Comparison of ENCODE assay signal across 19 mouse cellular contexts in the genomic region with DNA sequence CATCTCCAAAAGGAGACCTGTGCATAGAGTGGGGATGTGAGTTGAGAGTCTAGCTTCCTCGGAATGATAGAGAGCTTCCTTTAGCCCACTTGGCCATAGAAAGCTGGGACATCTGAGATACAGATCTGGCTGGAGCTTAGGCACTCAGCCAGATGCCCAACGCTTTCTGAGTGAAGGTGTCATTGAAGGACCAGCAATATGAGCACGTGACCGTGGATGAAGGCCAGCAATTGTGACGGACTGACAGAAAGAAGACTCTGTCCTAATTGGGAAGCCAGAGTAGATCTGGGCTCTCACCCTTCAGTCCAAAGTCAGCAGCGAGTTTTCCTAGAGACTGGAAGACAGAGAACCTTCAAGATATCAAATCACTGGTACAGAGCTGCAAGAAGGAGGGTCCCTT. TPM values are rescaled to one million over a fixed set of nuclear protein-coding genes. Genes with fewer than 3 reads are reported as not detected.
DNase-seq lines count a peak whose midpoint lies in the region; ATAC-seq and TF ChIP-seq lines count a peak whose summit lies in the region.
"Had no signal": no experiment of that assay in that cellular context is flagged by ENCODE, and none has a peak within 500 bp of the region (broad histone marks: within the 10 kb centered on the region; RNA-seq: fewer than 3 reads in every experiment).

No protein-coding gene starts in this region.

- H3K36me3 ChIP-seq in heart, adult 2 months (ENCODE audit: control insufficient read depth, insufficient read depth, low read length): no peaks in the 10 kb centered on the region
- no peaks in the 10 kb centered on the region for H3K36me3 ChIP-seq in kidney, postnatal 0 days (ENCODE audit: insufficient read depth, low read length)
- H3K36me3 ChIP-seq: G1E; liver, embryonic 13.5 days had no signal

- DNase-seq in heart, adult 2 months: no peak
- DNase-seq in heart, postnatal 36 days: no peak
- no peak for DNase-seq in kidney, postnatal 0 days (ENCODE audit: low spot score)
- DNase-seq in kidney, adult 11 months: no peak
- peak; percentile 75 for DNase-seq in adrenal gland, adult 8-10 months
- DNase-seq in adrenal gland, postnatal 25 days: peak; percentile 57
- no peak for DNase-seq in thymus, postnatal 10 days (ENCODE audit: low spot score in 2 of 2)
- no peak for DNase-seq in left cerebral cortex, postnatal 36 days (ENCODE audit: low spot score in 2 of 2)
- DNase-seq: heart, postnatal 10 days; liver, embryonic 13.5 days; midbrain, embryonic 14.5 days; thymus, postnatal 36 days had no signal

- no peak overlapping the region for H3K4me2 ChIP-seq in kidney, postnatal 0 days (ENCODE audit: low read length)
- H3K4me2 ChIP-seq: liver, embryonic 13.5 days had no signal

- 49% methylated on average over 6 of the region's 6 CpGs for WGBS in heart, adult 2 months
- WGBS in kidney, postnatal 0 days: 84% methylated on average over 6 of the region's 6 CpGs

- H3K27me3 ChIP-seq in heart, adult 2 months (ENCODE audit: control insufficient read depth, insufficient read depth, low read length): no peaks in the 10 kb centered on the region
- H3K27me3 ChIP-seq in kidney, postnatal 0 days (ENCODE audit: insufficient read depth, low read length): no peaks in the 10 kb centered on the region

- no peaks in the 10 kb centered on the region for H3K79me2 ChIP-seq in heart, adult 2 months (replicated peaks; ENCODE audit: control insufficient read depth, insufficient read depth, low read length)

- H3K9me3 ChIP-seq in kidney, postnatal 0 days (replicated peaks; ENCODE audit: low read length): no peaks in the 10 kb centered on the region
- H3K9me3 ChIP-seq: G1E; liver, embryonic 13.5 days had no signal

- ATAC-seq in kidney, postnatal 0 days (replicated peaks; ENCODE audit: low FRiP score, low read depth): no peak

- intact Hi-C loops in heart, adult 2 months (cut with DNase I): no loop called here
- intact Hi-C loops in heart, postnatal 36 days (cut with DNase I): no loop called here
- intact Hi-C loops in left cerebral cortex, postnatal 36 days (cut with DNase I): loop anchor here (2.0 to 5.0 kb wide), 2 partner anchors 35 to 79 kb away; no protein-coding TSS in a partner anchor

- no peak for TF ChIP-seq EP300 in heart, adult 2 months (IDR thresholded peaks at IDR 0.05; ENCODE audit: insufficient read depth, low read depth, low read length)

- no peak overlapping the region for H3K9ac ChIP-seq in heart, adult 2 months (ENCODE audit: low read depth, low read length)
- no peak overlapping the region for H3K9ac ChIP-seq in kidney, postnatal 0 days (ENCODE audit: low read depth, low read length)
- H3K9ac ChIP-seq: liver, embryonic 13.5 days had no signal

- TF ChIP-seq POLR2A in heart, adult 2 months (IDR thresholded peaks at IDR 0.05; ENCODE audit: insufficient read depth, low read depth, low read length): no peak

- no peak for TF ChIP-seq CTCF in heart, adult 2 months (IDR thresholded peaks at IDR 0.05)
- no peak for TF ChIP-seq CTCF in kidney, postnatal 0 days (IDR thresholded peaks at IDR 0.05; ENCODE audit: low read depth)

- H3K4me3 ChIP-seq in heart, adult 2 months: no peak overlapping the region
- H3K4me3 ChIP-seq in kidney, postnatal 0 days (replicated peaks; ENCODE audit: low read depth, low read length): no peak overlapping the region
- H3K4me3 ChIP-seq: erythroblast, embryonic 14.5 days; liver, embryonic 13.5 days had no signal

- peaks cover 22% of the 10 kb centered on the region for H3K4me1 ChIP-seq in heart, adult 2 months (ENCODE audit: control insufficient read depth, insufficient read depth, low read length)
- 0 out of 2 replicates have a peak, but pooled peaks cover 3% of the 10 kb centered on the region for H3K4me1 ChIP-seq in kidney, postnatal 0 days (replicated peaks; ENCODE audit: insufficient read depth, low read length)

- H3K27ac ChIP-seq in heart, adult 2 months: peak overlapping the region; percentile 92
- H3K27ac ChIP-seq in kidney, postnatal 0 days: peak overlapping the region; percentile 83; the same call in 1 of the 2 replicates
- H3K27ac ChIP-seq: liver, embryonic 13.5 days had no signal

RNA-seq across cellular contexts. Expression of a gene that starts 3.5 kb away (rescaled TPM):
- total RNA-seq in heart, adult 2 months (2021): 10 to 100 TPM in 1 of 2 experiments, 1 to 10 TPM in 1; 8.5 to 10.1 TPM
- 11.7 and 14.4 TPM in 2 replicates for polyA plus RNA-seq in heart, adult 2 months (2012; rRNA removed)
- 10 to 100 TPM in 1 of 2 experiments, 1 to 10 TPM in 1; 9.0 to 12.0 TPM for total RNA-seq in heart, postnatal 36 days (2021)
- 4.0 and 4.3 TPM in 2 replicates for polyA plus RNA-seq in kidney, postnatal 0 days (2015; fragmentation: Nextera tagmentation; extraction: Ambion mirVana)
- 10 to 100 TPM; 25.3 to 35.2 (median 31.5) TPM for total RNA-seq in adrenal gland, adult 8-10 months (2022)
- 22.9 and 31.9 TPM in 2 replicates for total RNA-seq in adrenal gland, postnatal 25 days (2021)
- total RNA-seq in left cerebral cortex, postnatal 36 days (2021): 10 to 100 TPM; 11.7 to 14.2 TPM
- polyA plus RNA-seq: erythroblast, embryonic 14.5 days had no signal

RNA-seq across cellular contexts. Expression of a gene that starts 22.4 kb away (rescaled TPM):
- not detected for total RNA-seq in heart, adult 2 months (2021)
- not detected in 2 replicates for polyA plus RNA-seq in heart, adult 2 months (2012; rRNA removed)
- total RNA-seq in heart, postnatal 36 days (2021): under 1 TPM in 1 of 2 experiments, not detected in 1; 0.22 TPM
- polyA plus RNA-seq in kidney, postnatal 0 days (2015; fragmentation: Nextera tagmentation; extraction: Ambion mirVana): not detected in 2 replicates
- total RNA-seq in adrenal gland, adult 8-10 months (2022): not detected
- not detected in 2 replicates for total RNA-seq in adrenal gland, postnatal 25 days (2021)
- total RNA-seq in left cerebral cortex, postnatal 36 days (2021): not detected
- total RNA-seq: gastrocnemius, postnatal 36 days; layer of hippocampus, postnatal 14 days had no signal
- polyA plus RNA-seq: erythroblast, embryonic 14.5 days; G1E; intestine, embryonic 14.5 days; limb, embryonic 11.5 days; liver, embryonic 13.5 days; midbrain, embryonic 14.5 days; stomach, postnatal 0 days had no signal

RNA-seq across cellular contexts. Expression of a gene that starts 55.6 kb away (rescaled TPM):
- total RNA-seq in heart, adult 2 months (2021): not detected
- not detected in 2 replicates for polyA plus RNA-seq in heart, adult 2 months (2012; rRNA removed)
- not detected for total RNA-seq in heart, postnatal 36 days (2021)
- polyA plus RNA-seq in kidney, postnatal 0 days (2015; fragmentation: Nextera tagmentation; extraction: Ambion mirVana): not detected in 2 replicates
- not detected for total RNA-seq in adrenal gland, adult 8-10 months (2022)
- not detected in 2 replicates for total RNA-seq in adrenal gland, postnatal 25 days (2021)
- total RNA-seq in left cerebral cortex, postnatal 36 days (2021): not detected
- total RNA-seq: gastrocnemius, postnatal 36 days; heart, postnatal 10 days; layer of hippocampus, postnatal 14 days had no signal
- polyA plus RNA-seq: erythroblast, embryonic 14.5 days; G1E; intestine, embryonic 14.5 days; limb, embryonic 11.5 days; liver, embryonic 13.5 days; midbrain, embryonic 14.5 days; stomach, postnatal 0 days had no signal

Comparison
In these comparisons a context has a peak if more than half of its experiments do, and no peak if none do; other contexts are left out.
1. DNase-seq: peak in adrenal gland, adult 8-10 months (single experiment) and adrenal gland, postnatal 25 days (single experiment); none in heart, adult 2 months (0 of 2), heart, postnatal 36 days (0 of 2), kidney, postnatal 0 days (single experiment), kidney, adult 11 months (single experiment), thymus, postnatal 10 days (0 of 2) and left cerebral cortex, postnatal 36 days (0 of 2).